In the genomic region with DNA sequence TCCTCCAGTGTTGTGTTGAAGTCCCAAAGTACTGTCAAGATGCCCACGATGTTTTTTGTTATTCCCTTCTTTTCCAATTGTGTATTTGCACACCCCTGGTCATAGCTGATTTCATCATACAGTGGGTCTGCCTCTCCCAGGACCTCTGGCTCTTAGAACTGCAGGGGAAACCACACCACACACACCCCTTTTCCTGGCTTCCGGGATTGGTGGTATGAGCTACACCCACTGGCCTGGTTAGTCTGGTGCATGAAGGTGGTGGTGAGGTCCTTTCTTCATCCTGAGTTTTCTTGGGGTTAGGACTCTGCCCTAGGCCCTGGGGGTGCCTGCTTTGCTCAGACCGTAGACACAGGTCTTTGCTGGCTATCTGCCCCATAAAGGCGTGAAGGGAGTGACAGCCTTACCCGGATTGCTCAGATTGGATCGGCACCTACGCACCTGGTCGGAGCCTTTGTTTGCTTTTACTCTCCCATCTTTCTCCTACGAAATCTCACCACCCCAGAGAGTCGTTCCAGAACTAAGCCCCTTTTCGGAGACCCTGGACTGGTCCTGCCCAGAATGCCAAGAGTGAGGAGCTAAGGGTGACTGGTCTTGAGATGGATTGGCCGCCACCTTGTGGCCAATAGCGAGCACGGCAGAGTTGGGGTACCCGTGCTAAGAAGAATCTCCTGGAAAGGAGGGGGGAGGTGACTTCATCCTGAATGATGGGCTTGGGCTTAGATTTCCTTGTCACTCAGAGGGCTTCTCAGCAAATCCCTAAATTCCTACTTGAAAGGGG, we compare ENCODE assay signal across 9 mouse cellular contexts. TPM values are rescaled to one million over a fixed set of nuclear protein-coding genes. Genes with fewer than 3 reads are reported as not detected.
DNase-seq lines count a peak whose midpoint lies in the region; ATAC-seq and TF ChIP-seq lines count a peak whose summit lies in the region.
"Had no signal": no experiment of that assay in that cellular context is flagged by ENCODE, and none has a peak within 500 bp of the region (broad histone marks: within the 10 kb centered on the region; RNA-seq: fewer than 3 reads in every experiment).

No protein-coding gene starts in this region.

- H3K9ac ChIP-seq in heart, postnatal 0 days (replicated peaks; ENCODE audit: low read depth, low read length): no peak overlapping the region
- H3K9ac ChIP-seq: neural tube, embryonic 12.5 days had no signal

- TF ChIP-seq CTCF in heart, postnatal 0 days (IDR thresholded peaks at IDR 0.05; ENCODE audit: low read depth): peak; percentile 82

- peak; percentile 68 to 72 for DNase-seq in left cerebral cortex, adult 18-20 months (ENCODE audit: low spot score in 2 of 2)
- no peak for DNase-seq in left cerebral cortex, adult 11 months (ENCODE audit: low spot score)
- DNase-seq in NIH3T3 (ENCODE audit: low read depth): peak; percentile 86
- peak; percentile 76 to 85 for DNase-seq in cerebellum, postnatal 25 days
- DNase-seq in heart, postnatal 0 days (ENCODE audit: low spot score): peak; percentile 69
- peak; percentile 55 to 73 for DNase-seq in layer of hippocampus, postnatal 25 days (ENCODE audit: extremely low spot score in 1 of 2, low spot score in 1 of 2)
- peak; percentile 59 for DNase-seq in thymus, postnatal 0 days (ENCODE audit: low spot score)

- no peaks in the 10 kb centered on the region for H3K36me3 ChIP-seq in heart, postnatal 0 days (replicated peaks; ENCODE audit: control insufficient read depth, insufficient read depth, low read length)
- H3K36me3 ChIP-seq: neural tube, embryonic 12.5 days had no signal

- ATAC-seq in heart, postnatal 0 days (ENCODE audit: insufficient read depth, low read depth): no peak
- peak; percentile 63 for ATAC-seq in megakaryocyte progenitor cell, adult 5-6 weeks (replicated peaks; ENCODE audit: poor library complexity)

- WGBS in heart, postnatal 0 days: 26% methylated on average over 15 of the region's 15 CpGs

- H3K27me3 ChIP-seq in heart, postnatal 0 days (ENCODE audit: control insufficient read depth, insufficient read depth, low read length): peaks cover 43% of the 10 kb centered on the region

- H3K4me2 ChIP-seq in heart, postnatal 0 days (ENCODE audit: low read depth, low read length): 0 out of 2 replicates have a peak overlapping the region, but pooled peaks have one; percentile 17
- H3K4me2 ChIP-seq: neural tube, embryonic 12.5 days had no signal

- H3K27ac ChIP-seq in heart, postnatal 0 days (ENCODE audit: low read depth): no peak overlapping the region
- H3K27ac ChIP-seq: neural tube, embryonic 12.5 days had no signal

- no peaks in the 10 kb centered on the region for H3K4me1 ChIP-seq in heart, postnatal 0 days (ENCODE audit: control insufficient read depth, insufficient read depth)

- no peak for TF ChIP-seq EP300 in heart, postnatal 0 days (IDR thresholded peaks at IDR 0.05; ENCODE audit: low read depth)

- no peaks in the 10 kb centered on the region for H3K9me3 ChIP-seq in heart, postnatal 0 days (replicated peaks; ENCODE audit: control insufficient read depth, low read length)
- H3K9me3 ChIP-seq: neural tube, embryonic 12.5 days had no signal

- H3K4me3 ChIP-seq in heart, postnatal 0 days (ENCODE audit: low read depth, low read length): no peak overlapping the region
- H3K4me3 ChIP-seq: neural tube, embryonic 12.5 days had no signal

RNA-seq across cellular contexts. Expression of gene Calcoco1, which starts 17.7 kb away (rescaled TPM):
- total RNA-seq in left cerebral cortex, adult 18-20 months (2021): 10 to 100 TPM; 75.1 to 75.6 TPM
- total RNA-seq in heart, postnatal 0 days (2014; rRNA removed; ENCODE audit: low replicate concordance): 85.9 and 89.5 TPM in 2 replicates
- polyA plus RNA-seq in heart, postnatal 0 days (2015; fragmentation: Nextera tagmentation; extraction: Ambion mirVana): 80.7 and 82.9 TPM in 2 replicates
- 10 to 100 TPM; 85.8 to 91.4 TPM for total RNA-seq in layer of hippocampus, postnatal 25 days (2021)
- total RNA-seq in megakaryocyte progenitor cell, adult 5-6 weeks (2015): 12.0 and 16.8 TPM in 2 replicates
- 9.2 and 10.8 TPM in 2 replicates for total RNA-seq in megakaryocyte progenitor cell, adult 5-6 weeks (2017)
- 55.9 and 58.4 TPM in 2 replicates for polyA plus RNA-seq in thymus, postnatal 0 days (2015; fragmentation: Nextera tagmentation; extraction: Ambion mirVana)
